Mouse (Mus musculus) large intestine, adult 2 months (tissue): ENCODE results near the gene Uqcr11. TPM values are rescaled to one million over a fixed set of nuclear protein-coding genes. Genes with fewer than 3 reads are reported as not detected.

ENCODE experiments used
- DNase-seq: peaks from one replicate; pipeline ENCODE4 v3.0.0-alpha.2; 2012; ENCODE audit warnings: low read depth, low spot score
- WGBS: fragments of 180-500 bp; shearing (Covaris S2); methylation state at CpG from one replicate; pipeline ENCODE4 v1.1.7; 2018; 5-methylcytosine and 5-hydroxymethylcytosine counted together
- polyA plus RNA-seq: library from polyadenylated mRNA; depleted of rRNA; stranded (reverse); fragments of >200 nt; gene quantifications from 2 replicates; pipeline ENCODE4 v1.2.3, GENCODE M21; 2012

Gene Uqcr11
- polyA plus RNA-seq, 1 experiment = 2,475 TPM

GRCm38 (mm10) chr10:80400704-80401161, 5.9 kb downstream of the Uqcr11 start:
- DNase-seq = no peak
- 67% methylated on average over 4 of the region's 4 CpGs for WGBS

DNA sequence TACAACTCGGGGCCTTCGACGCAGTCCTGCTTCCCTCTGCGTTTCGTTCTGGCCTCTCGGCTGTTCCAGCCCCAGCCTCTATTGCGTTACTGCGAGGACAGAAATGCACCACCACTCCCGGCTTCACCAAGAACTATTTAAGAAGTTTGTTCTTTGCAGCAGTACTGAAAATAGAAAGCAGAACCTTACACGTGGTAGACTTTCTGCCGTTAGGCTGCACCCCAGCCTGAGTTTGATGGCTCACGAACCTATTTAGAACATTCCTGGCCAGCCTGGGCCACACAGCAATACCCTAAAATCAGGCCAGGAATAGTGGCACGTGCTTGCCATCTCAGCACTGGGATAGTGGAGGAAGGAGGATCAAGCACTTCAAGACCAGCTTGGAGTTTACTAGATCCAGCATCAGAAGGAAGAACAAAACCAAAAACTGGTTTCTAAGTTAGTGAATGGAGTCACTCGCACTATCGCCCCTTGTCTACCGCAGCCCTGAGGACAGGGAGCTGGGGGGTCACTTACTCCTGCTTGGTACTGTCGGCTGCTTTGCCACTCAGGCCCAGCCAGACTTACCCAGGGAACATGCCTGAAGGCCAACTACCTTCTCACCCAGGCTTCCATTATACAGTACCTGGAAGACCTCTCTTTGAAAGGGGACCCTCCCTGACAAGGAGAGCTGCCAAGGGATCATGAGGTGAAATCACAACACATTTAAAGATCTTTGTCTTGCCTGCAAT, 6.5 kb downstream of the Uqcr11 start:
- WGBS = 9% methylated on average over 17 of the region's 17 CpGs
- DNase-seq = no peak

GRCm38 (mm10) chr10:80399191-80399972, 7.2 kb downstream of the Uqcr11 start, which contains the start of gene Mbd3:
Gene Mbd3, minus strand, starts transcription at chr10:80399550.
- under 1% methylated on average over 74 of the region's 82 CpGs for WGBS
- DNase-seq = peak; percentile 99

DNA sequence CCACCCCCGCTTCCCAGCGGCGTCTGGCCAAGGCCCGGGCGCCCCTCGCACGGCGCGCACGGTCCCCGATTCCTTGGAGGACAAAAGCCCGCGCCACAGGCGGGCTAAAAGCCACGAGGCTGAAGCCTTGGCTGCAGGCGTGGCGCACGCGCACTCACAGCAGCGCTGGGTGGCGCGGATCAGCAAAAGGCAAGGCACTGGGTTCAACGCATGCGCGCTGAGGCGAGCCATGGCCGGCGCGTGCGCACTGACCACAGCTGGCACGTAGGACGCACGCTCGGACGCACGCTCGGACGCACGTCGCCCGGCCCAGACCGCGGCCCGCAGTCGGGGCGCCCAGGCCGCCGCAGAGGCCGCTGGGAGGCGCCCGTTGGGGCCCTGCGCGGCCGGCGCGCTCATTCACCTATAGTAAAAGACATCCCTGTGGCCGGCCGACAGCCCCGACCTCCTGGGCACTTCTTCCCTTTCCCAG, 7.9 kb downstream of the Uqcr11 start:
- peak; percentile 84 for DNase-seq
- under 1% methylated on average over 59 of the region's 59 CpGs for whole genome bisulfite sequencing

GRCm38 (mm10) chr10:80398174-80398535, 8.5 kb downstream of the Uqcr11 start:
- no peak for DNase-seq
- whole genome bisulfite sequencing = 0% methylated on average over 1 of the region's 1 CpGs

DNA sequence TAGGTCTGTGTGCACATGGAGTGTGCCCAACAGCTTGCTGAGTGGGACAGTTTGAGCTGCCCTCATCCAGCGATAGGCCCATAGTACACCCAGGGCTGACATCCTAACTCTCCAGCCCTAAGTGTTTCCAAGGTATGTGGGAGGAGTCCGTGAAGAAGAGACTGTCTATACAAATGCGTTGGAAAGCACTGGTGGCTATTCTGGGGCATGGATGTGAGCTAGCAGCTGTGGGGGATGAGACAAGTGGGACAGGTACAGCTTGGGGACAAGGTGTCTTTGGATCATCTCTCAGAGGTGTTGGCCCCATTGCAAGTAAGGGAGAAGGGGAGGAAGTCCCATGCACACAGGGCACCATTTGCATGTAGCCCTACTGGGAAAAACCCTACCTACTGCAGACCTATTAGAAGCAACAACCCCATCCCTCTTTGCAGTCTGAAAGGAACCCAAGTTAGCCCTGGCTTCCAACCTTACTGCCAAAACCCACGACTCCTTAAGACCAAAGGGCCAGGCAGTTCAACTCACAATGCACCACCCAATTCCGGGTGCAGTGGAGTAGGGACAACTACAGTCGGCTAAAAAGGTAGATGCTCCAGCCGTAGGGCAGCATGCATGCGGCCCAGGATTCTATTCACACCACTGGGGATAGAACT, 9.0 kb downstream of the Uqcr11 start:
- DNase-seq = no peak
- WGBS = 27% methylated on average over 8 of the region's 8 CpGs

GRCm38 (mm10) chr10:80396822-80397523, 9.7 kb downstream of the Uqcr11 start:
- 85% methylated on average over 11 of the region's 11 CpGs for WGBS
- DNase-seq = no peak

DNA sequence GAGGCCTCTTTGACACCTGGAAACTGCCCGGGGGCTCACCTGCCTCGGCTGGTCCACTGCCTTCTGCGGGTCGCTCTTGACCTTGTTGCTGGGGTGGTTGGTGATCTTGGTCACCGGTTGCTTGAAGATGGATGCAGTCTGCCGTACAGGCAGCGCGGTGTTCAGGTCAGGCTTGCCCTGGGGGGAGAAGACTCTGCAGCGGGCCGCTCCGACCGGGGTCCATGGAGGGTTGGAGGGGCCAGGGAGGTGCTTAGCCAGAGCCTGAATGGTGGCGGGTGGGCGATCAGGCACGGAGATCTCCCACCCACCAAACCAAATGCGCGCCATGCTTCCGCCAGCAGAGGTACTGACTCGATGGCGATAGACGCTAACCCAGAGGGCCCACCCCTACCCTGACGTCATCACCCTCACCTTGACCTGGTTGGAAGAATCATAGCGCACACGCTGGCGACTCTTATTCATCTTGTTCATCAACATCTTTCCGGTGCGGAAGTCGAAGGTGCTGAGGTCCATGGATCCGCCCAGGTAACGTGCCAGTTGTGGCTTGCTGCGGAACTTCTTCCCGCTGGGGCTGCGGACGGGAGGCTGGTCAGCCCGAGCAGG, 11.5 kb downstream of the Uqcr11 start:
- 96% methylated on average over 35 of the region's 35 CpGs for WGBS
- DNase-seq = no peak

GRCm38 (mm10) chr10:80392687-80393086, 13.9 kb downstream of the Uqcr11 start:
- no peak for DNase-seq
- 84% methylated on average over 5 of the region's 5 CpGs for WGBS

DNA sequence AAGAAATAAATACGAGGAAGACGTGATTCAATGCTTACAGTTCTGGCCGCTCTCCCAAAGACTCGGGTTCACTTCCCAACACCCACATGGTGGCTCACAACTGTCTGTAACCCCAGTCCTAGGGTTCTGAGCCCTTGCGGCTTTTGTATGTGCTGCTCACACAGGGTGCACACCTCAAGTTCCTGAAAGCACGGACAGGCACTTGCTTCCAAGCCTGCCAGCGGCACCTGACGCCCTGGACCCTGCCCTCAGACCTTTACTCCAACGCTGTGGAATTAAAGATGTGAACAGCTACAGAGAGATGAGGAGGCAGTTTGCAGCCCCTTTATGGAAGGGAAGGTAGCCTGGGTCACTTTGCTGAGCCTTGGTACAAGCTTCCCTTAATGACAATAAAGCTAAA, 15.9 kb downstream of the Uqcr11 start:
- DNase-seq = no peak
- WGBS = 69% methylated on average over 9 of the region's 9 CpGs

DNA sequence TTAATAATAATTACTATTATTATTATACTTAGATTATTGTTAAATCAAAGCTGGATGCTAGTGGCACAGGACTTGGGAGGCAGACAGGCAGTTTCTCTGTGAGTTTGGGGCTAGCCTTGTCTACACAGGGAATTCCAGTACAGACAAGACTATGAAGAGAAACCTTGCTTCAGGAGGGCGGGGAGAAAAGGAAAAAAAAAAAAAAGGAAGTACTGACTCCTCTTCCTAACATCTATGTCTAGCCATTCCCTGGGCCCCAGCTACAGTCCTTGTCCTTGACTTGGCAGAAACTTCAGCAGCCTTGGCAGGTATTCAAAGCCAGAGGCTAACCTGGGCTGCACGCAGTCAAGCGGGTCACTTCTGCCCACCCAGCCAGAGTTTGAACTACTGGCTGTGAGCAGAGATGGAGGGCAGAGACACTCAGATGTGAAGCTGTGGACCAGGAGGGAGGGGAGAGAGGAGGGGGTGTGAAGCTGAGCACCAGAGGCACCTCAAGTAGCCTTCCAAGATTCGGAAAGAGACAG, 17.4 kb downstream of the Uqcr11 start:
- no peak for DNase-seq
- WGBS = 64% methylated on average over 4 of the region's 4 CpGs

DNA sequence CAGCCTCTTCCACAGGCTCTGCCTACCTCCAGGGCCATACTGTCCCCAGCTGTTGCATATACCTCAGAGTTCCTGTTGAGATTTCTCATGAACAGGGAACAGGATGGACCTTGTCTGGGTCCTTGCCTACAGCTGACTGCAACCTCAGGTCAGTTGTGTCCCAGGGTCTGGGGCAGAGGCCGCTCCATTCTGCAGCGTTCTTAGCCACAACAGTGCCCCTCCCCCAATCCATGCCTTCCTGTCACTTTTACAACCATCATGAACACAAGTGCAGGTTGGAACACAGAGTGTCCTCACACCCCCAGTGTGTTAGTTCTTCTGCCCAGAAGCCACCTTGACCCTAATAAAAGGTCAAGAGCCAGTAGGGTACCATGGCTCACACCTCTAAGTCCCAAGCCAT, 17.9 kb downstream of the Uqcr11 start:
- 38% methylated on average over 2 of the region's 2 CpGs for WGBS
- DNase-seq = no peak

DNA sequence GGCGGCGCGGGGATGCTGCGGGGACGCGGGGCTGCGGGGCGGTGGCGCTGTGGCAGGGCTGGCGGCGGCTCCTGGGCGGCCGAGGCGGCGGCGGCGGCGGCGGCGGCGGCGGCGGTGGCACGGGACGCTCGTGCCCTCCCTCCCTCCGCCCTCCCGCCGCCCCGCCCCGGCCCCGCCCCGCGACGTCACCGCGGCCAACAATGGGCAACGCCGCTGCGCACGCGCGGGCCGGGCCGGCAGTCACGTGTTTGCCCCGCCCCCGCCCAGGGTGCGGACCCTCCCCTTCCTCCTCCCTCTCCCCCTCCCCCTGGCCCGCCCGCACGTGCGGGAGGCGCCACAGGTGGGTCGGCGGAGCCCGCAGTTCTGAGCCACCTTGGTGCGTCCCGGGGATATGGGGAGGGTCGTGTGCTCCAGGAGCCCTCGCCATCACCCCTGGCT, 19.1 kb downstream of the Uqcr11 start, which contains the start of gene Mex3d:
Gene Mex3d, minus strand, starts transcription at position 138 of the 438 bp plus-strand sequence.
- DNase-seq = no peak
- 24% methylated on average over 48 of the region's 61 CpGs for WGBS

GRCm38 (mm10) chr10:80386735-80387471, 19.7 kb downstream of the Uqcr11 start:
- WGBS = 2% methylated on average over 94 of the region's 94 CpGs

DNA sequence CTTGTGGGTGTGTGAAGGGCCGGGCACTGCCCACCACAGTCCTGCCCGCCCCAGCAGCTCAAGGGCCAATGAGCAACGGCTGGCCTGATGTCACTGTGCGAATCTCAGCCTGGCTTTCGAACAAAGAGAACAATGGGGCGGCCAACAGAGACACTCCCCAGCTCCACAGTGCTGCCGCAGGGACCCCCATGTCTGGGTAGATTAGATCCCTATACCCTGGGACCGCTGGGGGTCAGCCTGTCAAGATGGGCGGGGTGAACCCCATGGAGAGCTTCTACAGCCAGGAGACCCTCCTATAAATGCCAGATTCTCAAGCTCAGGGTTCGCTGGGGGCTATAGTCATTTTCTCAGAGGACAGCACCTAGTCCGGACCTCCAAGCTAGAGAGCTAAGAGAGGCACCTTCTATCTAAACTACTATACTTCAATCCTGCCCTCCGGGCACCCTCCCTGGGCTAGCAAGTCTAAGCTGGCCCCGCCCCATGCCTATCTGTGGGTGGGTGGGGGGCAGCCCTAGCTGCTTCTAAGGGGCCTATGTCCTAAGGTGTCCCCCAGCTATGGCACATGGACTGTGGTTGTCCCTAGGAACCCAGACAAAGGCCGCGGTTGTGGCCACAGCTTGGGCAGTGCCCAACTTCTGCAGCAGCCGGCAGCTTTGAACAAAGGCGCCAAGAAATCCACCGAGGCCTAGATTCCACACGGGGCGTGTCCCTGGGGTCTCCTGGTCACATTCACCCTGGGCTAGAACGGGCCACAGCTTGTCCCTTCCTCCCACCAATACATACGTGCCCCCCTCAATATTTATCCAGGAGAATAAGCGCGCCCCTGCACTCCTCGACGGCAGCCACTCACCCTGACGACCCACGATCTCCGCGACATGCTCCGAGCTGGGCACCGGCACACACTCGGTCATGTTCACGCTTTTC, 20.6 kb downstream of the Uqcr11 start:
- DNase-seq = no peak
- WGBS = 3% methylated on average over 34 of the region's 34 CpGs

More at GRCm38 (mm10) chr10:80386735-80387471, 19.7 kb downstream of the Uqcr11 start:
- no peak for DNase-seq

DNA sequence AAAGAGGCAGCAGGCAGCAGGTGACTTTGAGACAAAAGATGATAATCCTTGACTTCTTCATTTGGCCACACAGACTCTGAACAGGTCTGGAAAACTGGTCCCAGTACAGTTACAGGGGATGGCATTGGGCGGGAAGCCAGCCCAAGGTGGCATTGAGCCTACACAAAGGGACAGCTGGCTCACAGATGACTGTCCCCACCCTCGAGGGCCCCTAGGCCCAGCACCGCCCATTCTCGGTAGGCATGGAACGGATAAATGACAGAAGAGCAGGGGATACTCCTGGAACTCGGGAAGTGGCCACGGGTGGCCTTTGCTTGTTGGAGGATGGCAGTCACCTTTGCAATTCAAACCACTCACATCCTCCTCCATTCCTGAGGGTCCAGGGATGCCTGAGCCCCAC, 21.3 kb downstream of the Uqcr11 start:
- WGBS = 25% methylated on average over 7 of the region's 7 CpGs
- no peak for DNase-seq

DNA sequence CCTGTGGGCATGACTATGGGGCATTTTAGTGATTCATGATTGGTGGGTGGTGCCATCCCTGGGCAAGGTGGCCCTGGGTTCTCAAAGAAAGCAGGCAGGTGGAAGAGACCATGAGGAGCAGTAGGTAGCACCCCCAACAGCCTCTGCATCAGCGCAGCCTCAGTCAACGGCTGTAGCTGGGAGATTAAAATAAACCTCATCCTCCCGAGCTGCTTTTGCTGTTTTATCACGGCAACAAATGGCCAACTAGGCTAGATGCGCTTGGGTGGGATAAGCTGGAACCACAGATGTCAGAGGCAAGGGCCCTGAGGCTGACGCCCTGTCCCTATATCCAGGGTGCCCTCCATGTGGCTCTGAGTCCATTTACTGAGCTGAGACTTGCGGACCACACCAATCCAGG, 21.9 kb downstream of the Uqcr11 start:
- 79% methylated on average over 7 of the region's 7 CpGs for WGBS

More for the DNA sequence above, 21.9 kb downstream of the Uqcr11 start:
- no peak for DNase-seq
